Mouse (Mus musculus): ENCODE measurements around the gene Pkd1l2.

The Pkd1l2 gene

DNA sequence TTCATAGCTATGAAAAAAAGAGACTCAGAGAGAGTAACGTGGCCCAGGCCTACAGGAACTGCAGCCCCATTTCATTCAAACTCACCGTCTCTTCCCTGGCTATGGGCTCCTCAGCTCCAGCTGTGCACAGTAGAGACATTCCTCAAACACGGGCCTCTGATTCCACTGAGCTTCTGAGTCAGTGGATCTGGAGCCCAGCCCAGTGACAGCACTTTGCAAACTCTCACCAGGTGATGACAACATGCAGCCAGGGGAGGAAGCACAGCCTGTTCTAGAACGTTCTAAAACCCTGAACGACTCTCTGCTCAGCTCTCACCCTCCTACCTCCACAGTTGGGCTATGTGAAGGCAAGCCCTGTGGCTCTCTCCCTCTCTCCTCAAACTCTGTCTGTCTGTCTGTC is 11.8 kb upstream of the Pkd1l2 start:
- in situ Hi-C loops (cut with MboI; ENCODE audit: low pct_unique_long_range_greater_than_20kb in 1 of 2, low sequenced_read_pairs in 2 of 2, unreplicated experiment in 1 of 2) = no loop called here

DNA sequence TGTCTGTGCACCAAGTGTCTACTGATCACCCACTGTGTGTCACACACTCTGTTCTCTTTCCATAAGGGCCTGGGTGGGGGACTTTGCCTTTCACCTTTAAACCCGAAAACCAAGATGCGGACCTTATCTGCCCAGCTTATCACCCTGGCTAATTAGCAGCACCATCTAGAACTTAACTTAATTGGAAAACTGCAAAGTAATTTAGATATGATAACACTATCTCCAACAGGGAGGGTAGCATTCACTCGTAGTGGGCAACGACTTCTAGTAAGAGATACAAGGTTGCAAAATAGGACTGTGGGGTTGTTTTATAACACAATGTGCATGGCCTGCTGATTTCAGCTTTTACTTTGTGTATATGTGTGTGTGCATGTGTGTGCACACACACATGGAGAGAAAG is 7.6 kb upstream of the Pkd1l2 start:
- in situ Hi-C loops (cut with MboI; ENCODE audit: low pct_unique_long_range_greater_than_20kb in 1 of 2, low sequenced_read_pairs in 2 of 2, unreplicated experiment in 1 of 2) = no loop called here

DNA sequence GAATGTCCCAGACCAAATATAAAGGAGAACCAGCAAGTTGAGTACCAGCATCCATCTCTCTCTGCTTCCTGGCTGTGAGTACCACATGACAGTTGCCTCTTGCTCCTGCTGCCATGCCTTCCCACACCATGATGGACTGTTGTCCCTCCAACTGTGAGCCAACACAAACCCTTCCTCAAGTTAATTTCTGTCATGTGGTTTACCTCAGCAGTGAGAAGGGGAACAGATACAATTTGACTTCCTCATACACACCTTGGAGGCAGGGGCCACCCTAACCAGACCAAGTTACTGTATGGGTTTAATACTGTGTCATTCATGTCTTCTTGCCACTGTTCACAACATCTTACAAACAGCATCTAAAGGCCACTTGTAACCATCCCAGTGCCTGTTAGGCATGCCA is 4.8 kb upstream of the Pkd1l2 start:
- in situ Hi-C loops (cut with MboI; ENCODE audit: low pct_unique_long_range_greater_than_20kb in 1 of 2, low sequenced_read_pairs in 2 of 2, unreplicated experiment in 1 of 2) = no loop called here

DNA sequence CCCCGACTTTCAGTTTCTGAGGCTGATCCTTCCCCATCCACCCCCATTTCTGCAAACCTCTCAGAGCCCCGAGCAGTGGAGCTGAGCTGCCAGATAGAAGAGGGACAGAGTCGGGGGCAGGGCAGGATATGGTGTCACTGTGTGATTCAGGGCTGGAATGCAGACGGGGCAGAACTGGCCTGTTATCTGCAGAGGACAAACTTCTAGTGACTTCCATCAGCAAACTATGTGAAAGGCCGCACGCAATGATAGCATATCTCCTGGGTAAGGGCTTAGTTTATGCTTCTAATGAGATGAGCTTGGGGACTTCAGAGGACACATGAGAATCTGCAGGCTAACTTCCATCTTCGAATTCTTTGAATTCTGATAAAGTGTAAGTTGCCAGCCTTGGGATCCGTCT is 3.3 kb upstream of the Pkd1l2 start:
- in situ Hi-C loops (cut with MboI; ENCODE audit: low pct_unique_long_range_greater_than_20kb in 1 of 2, low sequenced_read_pairs in 2 of 2, unreplicated experiment in 1 of 2) = no loop called here

DNA sequence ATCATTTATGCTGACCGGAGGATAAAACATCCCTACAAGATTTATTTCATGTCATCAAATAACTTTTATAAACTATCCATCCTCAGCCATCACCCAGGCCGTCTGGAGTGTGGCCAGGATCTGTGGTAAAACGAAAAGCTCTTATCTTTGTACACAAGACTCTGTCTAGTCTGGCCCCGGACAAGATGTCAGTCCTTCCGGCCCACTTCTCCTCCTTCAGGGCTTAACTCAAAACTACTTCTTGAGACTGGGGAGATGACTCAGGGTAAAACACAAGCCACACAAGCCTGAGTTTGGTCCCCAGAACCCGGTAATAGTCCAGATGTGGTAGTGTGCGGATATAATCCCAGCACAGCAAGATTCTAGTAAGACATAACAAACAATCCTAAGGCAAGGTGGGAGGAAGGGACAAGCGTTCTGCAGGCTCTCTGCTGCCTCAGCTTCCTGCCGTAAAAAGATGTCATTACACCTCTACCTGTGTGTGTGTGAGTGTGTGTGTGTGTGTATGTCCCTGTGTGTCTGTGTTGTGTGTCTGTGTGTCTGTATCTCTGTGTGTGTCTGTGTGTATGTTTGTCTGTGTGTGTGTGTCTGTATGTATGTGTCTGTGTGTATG is 804 bp upstream of the Pkd1l2 start:
- in situ Hi-C loops (cut with MboI; ENCODE audit: low pct_unique_long_range_greater_than_20kb in 1 of 2, low sequenced_read_pairs in 2 of 2, unreplicated experiment in 1 of 2) = no loop called here

DNA sequence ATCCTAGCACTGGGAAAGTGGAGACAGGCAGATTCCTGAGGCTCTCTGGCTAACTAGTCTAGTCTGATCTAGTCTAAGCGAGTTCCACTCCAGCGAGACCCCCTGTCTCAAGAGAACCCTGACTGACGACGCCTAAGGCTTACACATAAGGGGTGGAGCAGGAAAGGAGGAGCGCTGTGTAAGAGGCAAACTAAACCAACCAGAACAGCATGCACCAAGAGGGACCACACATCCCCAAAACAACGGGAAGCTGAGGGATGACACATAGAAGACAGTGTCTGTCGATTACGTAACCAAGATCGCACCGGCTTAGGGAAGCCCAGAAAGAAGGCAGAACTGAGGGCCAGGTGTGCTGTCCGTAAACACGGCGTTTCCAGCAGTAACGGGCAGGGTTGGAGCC is 2.6 kb downstream of the Pkd1l2 start:
- in situ Hi-C loops (cut with MboI; ENCODE audit: low pct_unique_long_range_greater_than_20kb in 1 of 2, low sequenced_read_pairs in 2 of 2, unreplicated experiment in 1 of 2) = no loop called here

DNA sequence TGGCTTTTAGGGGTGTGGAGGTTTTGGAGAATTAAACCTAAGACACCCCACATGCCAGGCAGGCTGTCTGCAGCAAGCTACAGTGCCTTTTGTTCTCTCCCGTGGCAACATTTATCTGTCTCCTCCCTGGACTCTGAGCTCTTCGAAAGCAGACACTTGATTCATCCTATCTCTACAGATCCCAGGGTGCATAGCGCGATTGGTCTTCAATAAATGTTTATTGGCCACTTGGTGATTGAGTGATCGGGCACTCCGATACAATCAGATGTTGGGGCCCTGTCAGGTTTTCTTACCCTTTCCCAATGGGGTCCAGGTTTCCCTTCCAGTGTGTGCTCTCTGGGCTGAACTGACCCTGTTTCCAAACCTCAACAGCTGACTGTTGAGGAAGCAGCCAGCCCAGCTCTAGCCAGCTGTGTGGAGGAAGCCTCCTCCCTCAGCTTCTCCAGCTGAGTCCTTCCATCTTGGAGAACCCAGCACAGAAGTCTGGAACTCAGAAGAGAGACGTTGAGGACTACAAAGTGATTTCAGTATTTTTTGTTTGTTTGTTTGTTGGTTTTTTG is 3.8 kb downstream of the Pkd1l2 start:
- in situ Hi-C loops (cut with MboI; ENCODE audit: low pct_unique_long_range_greater_than_20kb in 1 of 2, low sequenced_read_pairs in 2 of 2, unreplicated experiment in 1 of 2) = no loop called here

DNA sequence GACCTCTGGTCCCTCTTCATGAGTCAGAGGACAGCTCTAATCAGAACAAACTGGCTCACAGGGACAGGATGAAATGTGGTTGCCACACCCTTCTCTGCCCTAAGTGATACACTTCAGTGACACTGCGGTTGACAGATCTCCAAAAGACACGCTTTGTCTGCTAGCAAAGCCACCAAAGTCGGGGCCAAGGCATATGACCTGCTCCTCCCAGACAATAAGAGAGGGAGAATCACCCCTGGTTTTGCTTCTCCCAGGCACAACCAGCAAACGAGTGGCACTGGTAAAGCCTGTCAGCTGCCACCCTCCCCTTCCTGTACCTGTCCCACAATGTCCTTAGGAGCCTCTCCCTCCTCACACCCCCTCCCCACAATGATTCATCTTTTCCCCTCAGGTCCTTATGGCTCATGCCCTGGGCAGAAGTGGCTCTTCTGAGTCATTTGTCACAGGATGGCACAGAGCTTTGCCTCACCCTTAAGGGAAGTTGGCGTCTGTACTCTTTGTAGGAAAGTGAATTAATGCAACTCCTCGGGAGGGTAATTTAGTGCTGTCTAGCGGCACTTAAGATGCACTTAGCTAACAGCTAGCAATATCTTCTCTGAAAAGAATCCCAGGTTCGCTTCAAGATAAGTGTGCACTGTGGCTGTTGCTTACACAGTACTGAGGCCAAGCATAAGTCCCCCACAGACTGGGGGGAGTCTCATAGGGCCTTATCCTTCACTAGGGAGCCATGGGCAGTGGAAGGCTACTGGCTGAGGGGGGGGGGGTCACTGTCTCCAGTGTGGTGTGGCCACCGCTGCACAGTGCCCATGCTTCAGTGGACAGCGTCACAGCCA is 7.7 kb downstream of the Pkd1l2 start:
- in situ Hi-C loops (cut with MboI; ENCODE audit: low pct_unique_long_range_greater_than_20kb in 1 of 2, low sequenced_read_pairs in 2 of 2, unreplicated experiment in 1 of 2) = no loop called here

DNA sequence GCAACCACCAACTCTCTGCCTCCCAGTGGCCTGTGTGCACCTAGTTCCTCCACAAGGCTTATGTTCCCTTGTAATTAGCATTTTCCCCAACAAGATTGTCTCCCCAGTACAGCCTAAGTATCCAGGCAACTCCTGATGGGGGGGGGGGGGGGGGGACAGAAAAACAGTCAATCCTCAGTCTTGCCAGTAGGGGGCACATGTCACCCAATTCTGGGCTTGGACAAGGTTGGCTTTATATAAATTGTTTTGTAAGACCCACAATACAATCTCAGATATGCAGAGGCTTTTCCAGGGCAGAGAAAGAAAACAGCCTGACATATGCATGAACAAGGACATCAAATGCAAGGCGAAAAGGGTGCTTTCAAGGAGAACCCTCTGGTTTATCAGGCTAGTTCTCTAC is 12.5 kb downstream of the Pkd1l2 start:
- in situ Hi-C loops (cut with MboI; ENCODE audit: low pct_unique_long_range_greater_than_20kb in 1 of 2, low sequenced_read_pairs in 2 of 2, unreplicated experiment in 1 of 2) = no loop called here

DNA sequence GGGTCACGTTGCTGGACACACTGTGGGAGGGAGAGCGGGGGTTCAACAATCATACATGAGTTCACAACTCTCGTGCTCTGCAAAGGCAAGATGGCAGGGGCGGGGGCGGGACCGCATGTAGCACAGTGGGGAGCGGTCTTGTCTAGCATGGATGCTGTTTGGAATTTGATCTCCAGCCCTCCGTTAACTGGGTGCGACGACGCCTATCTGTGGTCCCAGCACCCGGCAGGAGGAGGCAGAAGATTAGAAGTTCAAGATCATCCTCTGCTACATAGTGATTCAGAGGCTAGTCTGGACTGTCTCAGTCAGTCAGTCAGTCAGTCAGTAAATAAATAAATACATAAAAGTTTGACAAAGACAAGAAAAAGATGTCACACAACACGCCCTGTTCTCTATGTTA is 14.0 kb downstream of the Pkd1l2 start:
- in situ Hi-C loops (cut with MboI; ENCODE audit: low pct_unique_long_range_greater_than_20kb in 1 of 2, low sequenced_read_pairs in 2 of 2, unreplicated experiment in 1 of 2) = no loop called here

DNA sequence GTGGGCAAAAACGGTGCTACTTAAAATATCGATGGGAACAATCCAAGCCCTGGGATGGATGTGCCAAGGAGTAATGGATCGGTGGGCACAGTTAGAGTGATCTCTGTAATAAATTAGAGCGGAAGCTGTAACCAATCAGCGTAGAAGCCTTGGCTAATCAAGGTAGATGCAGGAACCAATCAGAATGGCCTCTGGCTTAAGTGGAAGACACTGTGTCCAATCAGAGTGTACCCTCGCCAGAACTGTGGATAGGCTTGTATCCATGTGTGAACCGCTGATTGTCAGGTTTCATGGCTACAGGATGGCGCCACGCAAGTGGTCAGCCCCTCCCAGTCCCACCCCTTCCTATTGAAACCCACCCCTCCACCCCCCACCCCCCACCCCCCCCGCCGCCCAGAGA is 14.9 kb downstream of the Pkd1l2 start:
- in situ Hi-C loops (cut with MboI; ENCODE audit: low pct_unique_long_range_greater_than_20kb in 1 of 2, low sequenced_read_pairs in 2 of 2, unreplicated experiment in 1 of 2) = no loop called here

DNA sequence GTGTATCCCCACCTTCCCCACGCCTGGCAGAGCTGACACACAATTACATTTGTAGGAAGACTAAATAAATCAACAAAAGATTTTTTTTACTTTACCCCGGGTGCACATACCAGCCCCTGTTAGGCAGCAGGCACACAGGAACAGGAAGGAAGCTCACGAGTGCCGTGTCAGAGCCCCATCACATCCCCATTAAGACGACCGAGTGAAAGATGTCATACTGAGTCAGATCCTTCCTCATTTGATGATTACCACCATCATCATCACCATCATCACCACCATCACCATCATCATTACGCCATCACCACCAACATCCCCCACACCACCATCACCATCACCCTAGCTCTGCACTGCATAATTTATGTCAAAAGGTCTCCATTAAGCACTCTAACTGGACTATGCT is 15.3 kb downstream of the Pkd1l2 start:
- in situ Hi-C loops (cut with MboI; ENCODE audit: low pct_unique_long_range_greater_than_20kb in 1 of 2, low sequenced_read_pairs in 2 of 2, unreplicated experiment in 1 of 2) = no loop called here

DNA sequence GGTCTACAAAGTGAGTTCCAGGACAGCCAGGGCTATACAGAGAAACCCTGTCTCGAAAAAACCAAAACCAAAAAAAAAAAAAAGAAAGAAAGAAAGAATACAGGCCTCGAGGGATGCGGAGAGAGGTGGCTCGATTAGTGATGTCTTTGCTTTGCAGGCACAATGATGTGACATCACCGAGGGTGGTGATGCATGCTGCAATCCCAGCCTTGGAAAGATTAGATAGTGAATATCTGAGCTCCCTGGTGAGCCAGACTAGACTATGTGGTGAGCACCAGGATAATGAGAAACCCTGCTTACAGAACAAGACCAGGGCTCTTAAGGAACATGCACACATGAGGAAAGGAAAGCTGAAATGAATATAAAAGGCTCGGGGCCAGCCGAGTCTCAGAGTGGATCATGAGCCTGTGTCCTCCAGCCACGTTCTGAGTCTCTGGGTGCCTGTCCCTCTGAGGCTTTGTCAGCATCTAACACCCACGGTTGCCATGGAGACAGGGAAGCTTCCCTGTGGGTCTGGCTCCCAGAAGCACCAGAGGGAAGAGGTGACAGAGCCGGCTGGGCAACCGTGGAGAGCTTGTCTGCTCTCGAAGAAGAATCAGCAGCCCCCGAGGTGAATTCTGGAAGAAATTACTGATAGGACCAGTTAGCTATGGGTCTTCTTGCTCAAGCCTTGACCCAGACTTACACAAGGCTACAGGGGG is 20.9 kb downstream of the Pkd1l2 start:
- in situ Hi-C loops (cut with MboI; ENCODE audit: low pct_unique_long_range_greater_than_20kb in 1 of 2, low sequenced_read_pairs in 2 of 2, unreplicated experiment in 1 of 2) = no loop called here

DNA sequence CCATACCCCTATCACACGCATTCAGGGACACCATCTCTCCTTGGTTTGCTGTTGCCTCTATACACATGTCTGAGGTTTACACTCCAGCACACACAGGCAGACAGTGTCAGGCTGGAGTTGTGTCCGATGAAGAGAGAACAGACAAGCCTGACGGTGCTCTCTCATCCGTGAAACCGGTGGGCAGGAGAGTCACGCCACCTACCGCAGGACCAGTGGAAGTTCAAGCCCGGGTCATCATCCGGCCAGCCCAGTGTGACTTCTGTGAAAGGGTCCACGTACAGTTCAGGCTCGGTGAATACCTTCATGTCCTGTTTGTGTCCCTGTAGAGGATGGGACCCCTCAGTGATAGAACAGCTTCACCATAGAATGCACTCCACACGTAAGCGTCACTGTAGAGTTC is 21.9 kb downstream of the Pkd1l2 start:
- in situ Hi-C loops (cut with MboI; ENCODE audit: low pct_unique_long_range_greater_than_20kb in 1 of 2, low sequenced_read_pairs in 2 of 2, unreplicated experiment in 1 of 2) = no loop called here

DNA sequence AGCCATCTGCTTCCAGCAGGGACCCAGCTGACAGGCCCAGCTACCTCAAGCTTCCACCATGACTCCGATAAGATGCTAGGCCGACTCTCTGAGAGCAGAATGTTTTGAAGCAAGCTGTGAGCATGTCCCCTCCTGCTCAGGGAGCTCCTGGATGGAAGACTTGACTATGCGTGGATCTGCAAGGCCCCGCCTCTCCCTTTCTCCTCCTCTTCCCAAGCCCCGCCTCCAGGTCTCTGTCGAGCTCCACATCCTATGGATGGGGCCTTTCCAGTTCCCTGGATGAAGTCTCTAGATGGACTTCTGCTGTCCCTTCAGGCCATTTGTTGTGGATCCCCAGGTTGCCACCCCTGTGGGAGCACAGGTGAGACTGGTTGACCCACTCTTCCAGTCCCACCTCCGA is 23.2 kb downstream of the Pkd1l2 start:
- in situ Hi-C loops (cut with MboI; ENCODE audit: low pct_unique_long_range_greater_than_20kb in 1 of 2, low sequenced_read_pairs in 2 of 2, unreplicated experiment in 1 of 2) = no loop called here

DNA sequence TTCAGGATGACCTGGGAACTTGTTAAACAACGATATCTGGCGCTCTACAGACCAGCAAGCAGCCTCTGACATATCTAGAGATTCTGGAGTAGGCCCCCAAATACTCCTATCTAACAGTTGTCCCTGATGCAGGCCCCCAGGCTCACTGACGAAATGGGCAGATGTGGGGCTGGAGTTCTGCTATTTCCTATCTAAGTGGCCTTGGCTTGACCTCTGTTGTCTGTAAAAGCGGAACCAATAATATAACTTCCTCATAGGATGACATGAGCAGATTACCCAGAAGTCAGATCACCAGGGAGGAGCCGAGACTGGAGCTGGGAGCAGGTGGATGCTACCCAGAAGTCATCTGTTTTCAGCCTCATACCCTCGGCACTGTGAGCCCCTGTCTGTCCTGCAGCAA is 27.2 kb downstream of the Pkd1l2 start:
- in situ Hi-C loops (cut with MboI; ENCODE audit: low pct_unique_long_range_greater_than_20kb in 1 of 2, low sequenced_read_pairs in 2 of 2, unreplicated experiment in 1 of 2) = no loop called here

DNA sequence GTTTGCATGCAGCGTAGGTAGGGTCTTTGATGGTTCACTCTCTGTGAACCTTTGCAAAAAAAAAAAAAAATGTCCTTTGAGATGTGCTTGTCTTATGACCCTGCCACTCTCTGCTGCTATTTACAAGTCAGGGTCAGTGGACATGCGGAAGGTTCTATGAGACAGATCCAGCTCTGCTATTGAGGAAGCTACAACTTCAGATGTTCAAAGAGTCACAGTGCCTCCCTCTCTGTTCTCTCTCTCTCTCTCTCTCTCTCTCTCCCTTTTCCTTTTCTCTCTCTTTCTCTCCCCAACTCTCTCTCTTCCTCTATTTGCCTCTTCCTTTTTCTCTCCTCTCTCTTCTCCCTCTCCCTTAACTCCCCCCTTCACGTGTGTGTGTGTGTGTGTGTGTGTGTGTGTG is 28.1 kb downstream of the Pkd1l2 start:
- in situ Hi-C loops (cut with MboI; ENCODE audit: low pct_unique_long_range_greater_than_20kb in 1 of 2, low sequenced_read_pairs in 2 of 2, unreplicated experiment in 1 of 2) = no loop called here

DNA sequence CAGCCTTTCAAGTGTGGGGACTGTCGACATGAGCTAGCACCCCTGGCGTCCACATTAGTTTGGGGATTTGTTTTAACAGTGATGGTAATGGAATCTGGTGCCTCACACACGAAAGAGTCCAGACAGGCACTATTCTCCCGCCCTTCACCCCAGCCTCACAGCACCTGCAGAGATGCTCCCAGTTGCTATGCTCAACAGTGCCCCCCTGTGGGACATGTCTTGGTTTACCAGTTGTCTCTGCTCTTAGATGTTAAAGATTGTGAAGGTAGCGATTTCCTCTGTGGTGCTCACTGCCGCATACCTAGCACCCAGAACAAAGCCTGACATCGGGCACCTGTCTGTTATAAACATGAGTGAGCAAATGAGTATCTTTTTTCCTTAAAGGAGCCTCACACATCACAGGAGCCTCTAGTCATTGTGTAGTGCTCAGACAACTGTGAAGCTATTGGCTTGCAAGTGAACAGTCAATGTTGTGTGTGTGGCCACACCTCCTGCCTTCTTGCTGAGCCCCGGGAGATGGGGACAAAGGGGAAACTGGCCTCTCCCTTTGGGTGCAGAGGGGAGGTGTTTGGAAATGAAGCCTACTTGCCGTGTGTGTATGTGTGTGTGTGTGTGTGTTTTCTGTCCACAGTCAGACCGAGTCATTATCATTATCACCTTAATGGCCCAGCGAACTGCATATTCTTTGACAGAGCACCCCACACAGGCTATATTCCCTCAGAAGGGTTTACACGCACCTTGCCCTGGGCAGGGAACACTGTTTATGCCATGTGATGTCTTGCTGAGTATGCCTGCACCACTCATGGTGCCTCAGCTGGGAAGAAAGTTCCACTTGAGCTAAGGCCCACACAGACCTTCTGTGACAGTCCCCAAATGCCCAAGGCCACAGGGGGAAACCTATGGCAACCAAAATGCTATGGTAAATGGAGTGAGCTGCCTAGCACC is 28.8 kb downstream of the Pkd1l2 start:
- in situ Hi-C loops (cut with MboI; ENCODE audit: low pct_unique_long_range_greater_than_20kb in 1 of 2, low sequenced_read_pairs in 2 of 2, unreplicated experiment in 1 of 2) = no loop called here
